Mouse (Mus musculus) kidney, adult 8-10 months (tissue): ENCODE results near the gene Slc9a1.

Experiments used
- DNase-seq, 2 experiments: peaks; one replicate each; pipeline ENCODE4 v3.0.0; 2022

Gene Slc9a1

DNA sequence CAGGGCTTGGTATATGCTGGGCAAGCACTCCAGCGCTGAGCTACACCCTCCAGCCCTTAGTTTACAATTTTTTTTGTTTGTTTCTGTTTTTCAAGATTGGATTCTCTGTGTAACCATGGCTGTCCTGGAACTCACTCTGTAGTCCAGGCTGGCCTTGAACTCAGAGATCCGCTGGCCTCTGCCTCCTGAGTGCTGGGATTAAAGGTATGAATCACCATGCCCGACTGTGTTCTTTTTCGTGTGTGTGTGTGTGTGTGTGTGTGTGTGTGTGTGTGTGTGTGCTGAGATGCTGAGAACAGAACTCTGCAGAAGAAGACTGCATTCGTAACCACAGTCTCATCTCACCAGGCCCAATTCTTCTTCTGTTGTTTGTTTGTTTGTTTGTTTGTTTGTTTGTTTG, 34.8 kb downstream of the Slc9a1 start:
- DNase-seq: no peak

DNA sequence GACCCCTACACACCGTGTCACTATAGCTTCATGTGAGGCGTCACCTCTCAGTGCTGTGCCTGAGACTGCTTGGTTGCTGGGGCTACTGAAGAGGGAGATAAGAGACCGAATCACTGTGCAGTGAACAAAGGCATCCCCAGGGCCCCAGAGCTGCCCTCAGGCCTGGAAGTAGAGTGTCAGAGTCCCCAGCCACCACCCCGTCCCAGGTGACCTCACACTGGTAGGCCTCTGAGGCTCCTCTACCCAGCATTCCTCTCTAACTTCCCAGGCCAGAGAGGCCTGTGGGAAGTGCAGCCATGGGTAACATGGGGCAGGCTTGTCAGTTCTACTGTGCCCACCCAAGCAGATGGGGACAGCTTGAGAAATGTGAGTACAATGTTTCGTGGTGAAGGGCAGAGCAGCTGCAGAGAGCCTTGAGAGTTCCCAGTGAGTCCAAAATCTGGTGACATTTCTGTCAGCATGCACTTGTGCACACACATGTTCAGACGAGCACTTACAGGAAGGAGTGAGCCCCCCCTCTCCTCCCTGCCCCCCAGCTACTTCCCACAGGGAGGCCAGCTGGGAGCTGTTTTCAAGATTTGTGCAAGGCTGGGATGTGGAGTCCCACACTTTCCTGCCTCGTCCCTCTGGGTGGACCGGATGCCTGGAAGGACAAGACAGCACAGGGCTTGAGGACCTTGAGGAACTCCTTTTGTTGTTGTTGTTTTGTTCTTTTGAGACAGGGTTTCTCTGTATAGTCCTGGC, 37.0 kb downstream of the Slc9a1 start:
- no peak for DNase-seq

DNA sequence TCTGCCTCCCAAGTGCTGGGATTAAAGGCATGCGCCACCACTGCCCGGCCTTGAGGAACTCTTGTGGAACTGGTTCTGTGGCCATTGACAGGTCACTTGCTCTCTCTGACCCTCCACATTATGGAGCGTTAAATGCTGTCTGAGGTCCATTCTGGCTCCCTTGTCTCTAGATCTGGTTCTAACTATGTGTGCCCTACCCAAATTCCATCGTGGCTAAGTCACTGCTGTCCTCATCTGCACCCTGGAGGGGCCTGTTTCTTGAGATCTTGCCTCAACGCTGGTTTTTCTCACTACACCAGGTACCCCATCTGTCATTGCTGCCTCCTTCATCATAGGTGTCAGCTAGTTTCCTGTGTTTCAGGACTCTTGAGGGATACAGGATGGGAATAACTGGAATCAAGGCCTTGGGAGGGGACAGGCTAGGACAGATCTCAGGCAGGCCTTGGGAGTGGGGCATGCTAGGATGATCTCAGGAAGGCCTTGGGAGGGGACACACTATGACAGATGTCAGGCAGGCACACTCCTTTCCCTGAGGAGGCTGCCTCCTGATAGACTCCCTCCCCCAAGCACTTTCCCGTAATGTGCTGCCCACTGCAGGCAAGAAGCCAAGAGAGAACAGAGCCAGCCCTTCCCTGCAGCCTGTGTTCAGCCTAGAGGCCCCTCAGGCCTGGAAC, 37.7 kb downstream of the Slc9a1 start:
- peak in 1 of 2 experiments; percentile 32 for DNase-seq

DNA sequence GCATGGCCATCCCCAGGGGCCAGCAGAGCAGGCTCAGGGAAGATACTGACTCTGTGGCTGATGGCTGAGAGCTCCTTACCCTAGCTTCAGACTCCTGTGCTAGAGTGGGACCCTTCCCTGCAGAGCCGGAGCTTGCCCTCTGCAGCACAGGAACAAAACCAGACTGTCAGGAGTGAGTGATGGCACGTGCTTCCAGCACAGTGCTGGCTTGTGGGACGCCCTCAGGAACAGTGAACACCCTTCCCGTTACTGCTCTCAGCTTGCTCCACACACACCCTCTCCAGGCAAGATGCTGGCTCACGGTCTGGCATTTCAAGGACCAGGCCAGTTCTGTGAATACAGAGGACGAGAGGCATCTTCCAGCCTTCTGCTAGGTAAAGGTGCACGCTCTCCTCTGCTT, 38.5 kb downstream of the Slc9a1 start:
- DNase-seq: no peak

DNA sequence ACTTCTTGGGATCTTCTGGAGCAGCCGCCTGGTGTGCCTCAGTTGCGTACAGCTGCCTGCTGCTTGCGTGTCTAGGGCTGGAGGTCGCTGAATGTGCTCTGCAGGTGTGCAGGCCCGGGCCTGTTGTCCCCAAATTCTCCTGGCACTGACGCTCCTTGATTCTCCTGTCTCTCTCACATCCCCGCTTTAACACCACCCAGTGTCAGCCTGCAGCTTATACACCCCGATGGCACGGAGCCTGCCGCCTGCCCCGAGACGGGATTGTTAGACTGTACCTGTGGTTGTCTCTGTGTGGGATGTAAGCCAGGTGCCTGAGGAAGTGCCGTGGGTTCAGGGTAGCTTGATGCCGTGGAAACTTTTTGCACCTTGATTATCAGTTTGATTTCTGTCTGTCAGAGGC, 41.5 kb downstream of the Slc9a1 start:
- no peak for DNase-seq

DNA sequence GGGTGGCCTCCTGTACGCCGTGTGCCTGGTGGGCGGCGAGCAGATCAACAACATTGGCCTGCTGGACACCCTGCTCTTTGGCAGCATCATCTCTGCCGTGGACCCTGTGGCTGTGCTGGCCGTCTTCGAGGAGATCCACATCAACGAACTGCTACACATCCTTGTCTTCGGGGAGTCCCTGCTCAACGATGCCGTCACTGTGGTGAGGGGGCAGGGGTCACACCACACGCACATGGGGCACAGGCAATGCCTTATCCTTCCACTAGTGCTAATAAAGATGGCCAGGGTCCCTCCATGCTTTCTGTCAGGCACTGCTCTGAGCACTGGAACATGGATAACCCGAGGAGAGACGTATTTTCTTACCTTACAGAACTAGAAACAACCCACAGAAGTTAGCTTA, 42.6 kb downstream of the Slc9a1 start:
- no peak for DNase-seq

DNA sequence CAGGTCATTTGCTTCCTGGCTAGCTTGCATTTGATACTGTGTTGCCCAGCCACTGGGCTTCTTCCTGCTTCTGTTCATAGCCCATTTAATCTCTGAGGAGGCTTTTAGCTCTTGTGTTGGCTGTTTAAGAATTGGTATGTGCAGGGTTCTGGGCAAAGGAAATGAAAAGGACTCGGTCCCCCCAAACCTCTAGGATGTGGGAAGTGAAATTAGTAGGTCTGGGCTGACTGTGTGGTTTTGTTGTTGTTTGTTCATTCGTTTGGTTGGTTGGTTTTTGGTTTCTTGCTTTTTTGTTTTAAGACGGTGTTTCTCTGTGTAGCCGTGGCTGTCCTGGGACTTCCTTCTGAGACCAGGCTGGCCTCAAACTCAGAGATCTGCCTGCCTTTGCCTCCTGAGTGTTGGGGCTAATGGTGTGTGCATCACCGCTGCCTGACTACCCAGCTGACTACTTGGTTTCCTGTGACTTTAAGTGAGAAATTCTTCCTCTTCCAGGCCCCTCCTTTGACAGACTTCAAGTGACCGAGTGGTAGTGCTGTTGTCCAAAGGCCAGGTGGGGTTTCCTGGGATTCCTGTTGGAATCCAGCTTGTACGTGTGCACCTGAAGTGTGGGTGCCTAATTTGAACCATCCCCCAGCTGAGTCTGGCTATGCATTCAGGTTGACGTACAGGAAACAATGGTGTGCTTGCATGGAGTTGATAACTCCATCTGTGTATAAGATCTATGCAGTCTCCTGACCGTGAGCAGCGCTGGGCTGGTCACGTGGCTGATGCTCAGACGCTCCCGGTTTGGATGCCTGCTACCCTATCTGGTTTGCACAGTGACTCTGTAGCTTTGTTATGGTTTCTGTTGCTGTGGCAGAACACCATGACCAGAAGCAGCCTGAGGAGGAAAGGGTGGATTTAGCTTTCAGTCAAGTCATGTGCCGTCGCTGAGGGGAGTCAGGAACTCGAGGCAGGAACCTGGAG, 43.4 kb downstream of the Slc9a1 start:
- no peak for DNase-seq

DNA sequence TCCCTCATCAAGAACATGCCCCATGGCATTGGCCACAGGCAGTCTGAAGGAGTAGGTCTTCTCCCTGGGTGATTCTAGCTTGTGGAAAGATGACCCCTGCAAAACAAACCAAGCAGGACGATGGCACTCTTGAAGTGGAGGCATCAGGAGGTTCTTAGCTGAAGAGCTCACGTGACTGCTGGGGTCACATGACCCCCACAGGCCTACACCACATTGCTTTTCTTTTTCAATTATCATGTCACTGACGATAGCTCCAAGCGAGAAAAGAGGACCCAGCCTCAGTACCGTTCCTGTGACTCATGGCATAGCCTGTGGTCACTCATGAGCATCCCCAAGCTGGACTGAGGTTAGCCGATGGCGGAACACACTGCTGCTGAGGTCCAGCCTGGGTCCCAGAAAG, 44.1 kb downstream of the Slc9a1 start:
- DNase-seq: no peak

DNA sequence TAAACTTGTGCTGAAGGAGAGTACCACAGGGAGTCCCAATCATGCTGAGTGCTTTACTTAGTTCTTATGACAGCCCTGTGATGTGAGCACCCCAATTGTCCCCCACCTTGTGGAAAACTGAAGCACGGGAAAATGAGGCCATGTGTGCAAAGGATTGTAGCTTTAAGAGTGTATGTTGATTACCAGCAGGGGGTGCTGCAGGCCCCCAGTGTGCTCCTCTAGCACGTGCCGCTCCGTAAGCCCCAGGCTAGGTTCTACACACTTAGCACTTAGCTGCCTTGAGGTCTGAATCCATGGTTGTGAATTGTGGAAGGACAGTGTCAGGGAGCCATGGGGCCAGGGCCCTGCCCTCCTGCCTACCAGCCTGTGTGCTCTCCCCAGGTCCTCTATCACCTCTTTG, 45.4 kb downstream of the Slc9a1 start:
- no peak for DNase-seq

DNA sequence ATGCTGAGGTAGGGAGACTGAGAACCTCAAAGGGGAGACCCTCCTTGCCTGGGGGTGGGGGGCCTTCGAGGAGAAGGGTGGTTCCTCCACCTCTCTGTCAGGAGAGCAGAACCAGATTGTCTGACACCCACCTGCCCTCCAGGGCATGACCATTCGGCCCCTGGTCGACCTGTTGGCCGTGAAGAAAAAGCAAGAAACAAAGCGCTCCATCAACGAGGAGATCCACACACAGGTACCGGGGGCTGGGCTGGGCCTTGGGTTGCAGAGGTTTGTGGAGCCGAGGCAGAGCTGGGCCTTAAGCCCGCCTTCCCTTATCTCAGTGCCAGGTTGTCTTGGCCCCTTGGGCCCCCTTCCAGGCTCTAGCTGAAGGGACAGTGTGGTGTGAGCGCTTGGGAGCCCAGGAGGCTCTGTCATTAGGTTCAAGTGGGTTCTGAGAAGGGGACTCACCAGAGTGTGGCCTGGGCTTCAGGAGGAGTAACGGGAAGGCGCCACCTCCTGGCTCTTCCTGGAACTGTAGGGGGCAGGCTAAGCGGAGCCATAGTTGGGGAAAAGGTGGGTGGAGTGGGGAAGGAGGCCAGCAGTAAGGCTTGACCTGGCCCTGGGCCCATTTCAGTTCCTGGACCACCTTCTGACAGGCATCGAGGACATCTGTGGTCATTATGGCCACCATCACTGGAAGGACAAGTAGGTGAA, 50.0 kb downstream of the Slc9a1 start:
- peak in 1 of 2 experiments; percentile 52 for DNase-seq

DNA sequence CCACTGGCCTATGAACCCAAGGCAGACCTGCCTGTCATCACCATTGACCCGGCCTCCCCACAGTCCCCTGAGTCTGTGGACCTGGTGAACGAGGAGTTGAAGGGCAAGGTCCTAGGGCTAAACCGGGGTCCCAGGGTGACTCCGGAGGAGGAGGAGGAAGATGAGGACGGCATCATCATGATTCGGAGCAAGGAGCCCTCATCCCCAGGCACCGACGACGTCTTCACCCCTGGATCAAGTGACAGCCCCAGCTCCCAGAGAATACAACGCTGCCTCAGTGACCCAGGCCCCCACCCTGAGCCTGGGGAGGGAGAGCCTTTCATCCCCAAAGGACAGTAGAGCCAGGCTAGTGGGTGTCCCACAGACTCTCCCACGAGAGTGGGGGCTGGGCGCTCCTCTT, 52.5 kb downstream of the Slc9a1 start:
- DNase-seq: no peak

DNA sequence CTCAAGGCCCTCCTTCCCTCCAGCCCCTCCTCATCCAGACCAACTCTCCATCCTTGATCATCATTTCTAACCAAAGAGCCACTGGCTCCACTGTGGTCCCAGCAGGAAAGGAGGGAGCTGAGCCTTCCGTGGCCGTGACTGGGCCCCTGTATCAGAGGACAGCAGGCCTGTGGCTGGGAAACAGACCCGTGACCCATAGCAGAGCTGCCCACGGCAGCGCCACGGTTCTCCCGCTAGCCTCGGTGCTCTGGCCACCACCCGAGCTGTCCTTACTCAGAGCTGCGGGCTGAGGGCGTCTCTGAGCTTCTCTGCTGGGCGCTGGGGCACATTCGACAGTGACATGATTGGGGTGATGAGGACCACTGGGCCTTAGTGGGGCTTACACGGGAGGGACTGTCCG, 53.1 kb downstream of the Slc9a1 start:
- DNase-seq: no peak

DNA sequence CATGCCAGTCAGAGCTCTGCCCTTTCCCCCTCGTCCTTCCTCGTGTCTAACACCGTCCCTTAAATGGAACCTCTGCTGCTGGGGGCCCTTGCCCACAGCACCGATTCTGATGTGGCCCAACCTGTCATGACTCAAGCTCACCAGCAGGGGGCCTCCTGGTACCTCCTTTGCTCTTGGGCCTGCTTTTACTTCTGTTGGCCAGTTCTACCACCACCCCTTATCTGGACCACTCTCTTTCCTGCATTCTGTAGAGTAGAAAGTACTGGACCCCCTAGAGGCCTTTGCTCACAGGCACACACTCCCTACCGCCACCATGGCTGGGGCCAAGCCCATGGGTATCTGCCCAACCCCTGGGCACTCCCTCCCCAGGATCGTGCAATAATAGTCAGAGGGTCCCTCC, 53.6 kb downstream of the Slc9a1 start:
- peak in 1 of 2 experiments; percentile 34 for DNase-seq

DNA sequence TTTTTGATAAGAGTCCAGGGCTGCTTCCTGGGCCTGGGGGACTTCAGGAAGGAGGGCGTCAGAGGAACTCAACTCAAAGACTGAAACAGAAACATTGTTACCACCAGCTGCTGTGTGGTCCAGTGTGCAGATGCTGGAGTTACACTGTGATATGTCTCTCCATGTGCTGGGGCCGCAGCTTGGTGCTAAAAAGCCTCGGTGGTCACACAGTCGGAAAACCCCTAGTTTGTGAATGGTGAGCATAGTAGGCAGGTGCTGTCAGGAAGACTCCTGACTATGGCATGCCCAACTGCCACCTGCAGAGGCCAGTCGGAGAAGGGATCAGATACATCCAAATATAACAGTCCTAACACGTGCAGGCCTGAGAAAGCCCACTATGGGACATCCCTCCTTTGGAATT, 54.2 kb downstream of the Slc9a1 start:
- no peak for DNase-seq

DNA sequence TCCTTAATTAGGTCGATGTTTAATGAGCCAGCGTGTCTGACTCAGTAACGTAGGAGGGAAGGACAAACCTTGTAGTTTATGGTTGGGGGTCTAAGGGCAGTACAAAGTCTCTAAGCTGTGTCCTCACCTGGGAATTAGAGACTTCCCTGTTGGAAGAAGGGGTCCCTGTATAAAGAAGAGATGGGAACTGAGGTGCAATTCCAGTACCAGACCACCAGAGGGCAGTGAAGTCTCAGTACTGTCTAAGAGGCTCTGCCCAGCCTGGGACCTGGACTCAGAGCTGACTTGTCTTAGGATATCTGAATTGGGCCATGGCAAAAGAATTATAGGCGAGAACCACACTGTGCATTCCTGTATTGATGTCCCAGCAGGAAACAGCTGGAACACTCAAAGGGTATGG, 54.6 kb downstream of the Slc9a1 start:
- peak; percentile 48 to 70 for DNase-seq

DNA sequence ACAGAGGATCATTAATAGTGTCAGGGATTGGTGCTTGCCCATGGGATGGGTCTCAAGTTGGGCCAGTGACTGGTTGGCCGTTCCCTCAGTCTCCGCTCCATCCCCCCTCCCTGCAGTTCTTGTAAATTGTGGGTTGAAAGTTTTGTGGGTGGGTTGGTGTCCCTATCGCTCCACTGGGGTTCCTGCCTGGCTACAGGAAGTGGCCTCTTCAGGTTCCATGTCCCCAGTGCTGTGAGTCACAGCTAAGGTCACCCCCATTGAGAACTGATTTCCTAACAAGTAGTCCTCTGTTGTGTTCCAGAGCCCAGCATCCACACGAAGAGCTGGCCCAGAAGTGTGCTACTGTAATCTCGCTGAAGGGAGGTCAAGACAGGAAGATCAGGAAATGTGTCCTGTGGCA, 56.6 kb downstream of the Slc9a1 start:
- DNase-seq: no peak

DNA sequence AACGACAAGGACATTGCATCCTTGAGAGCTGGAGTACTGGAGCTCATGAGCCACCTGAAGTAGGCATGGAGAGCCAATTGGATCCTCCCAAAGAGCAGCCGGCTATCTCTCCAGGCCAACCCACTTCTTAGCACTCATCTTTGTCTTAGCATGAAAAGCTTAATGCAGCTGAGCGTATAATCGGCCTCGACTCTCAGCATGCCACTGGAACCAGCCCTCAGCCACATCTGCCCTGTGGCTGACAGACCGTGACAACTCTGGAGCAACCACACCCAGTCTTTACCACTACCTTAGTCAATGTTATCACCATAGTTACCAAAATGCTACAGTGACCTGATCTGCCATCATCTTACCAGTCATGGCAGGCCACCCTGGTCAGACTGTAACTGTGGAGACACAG, 62.0 kb downstream of the Slc9a1 start:
- no peak for DNase-seq

DNA sequence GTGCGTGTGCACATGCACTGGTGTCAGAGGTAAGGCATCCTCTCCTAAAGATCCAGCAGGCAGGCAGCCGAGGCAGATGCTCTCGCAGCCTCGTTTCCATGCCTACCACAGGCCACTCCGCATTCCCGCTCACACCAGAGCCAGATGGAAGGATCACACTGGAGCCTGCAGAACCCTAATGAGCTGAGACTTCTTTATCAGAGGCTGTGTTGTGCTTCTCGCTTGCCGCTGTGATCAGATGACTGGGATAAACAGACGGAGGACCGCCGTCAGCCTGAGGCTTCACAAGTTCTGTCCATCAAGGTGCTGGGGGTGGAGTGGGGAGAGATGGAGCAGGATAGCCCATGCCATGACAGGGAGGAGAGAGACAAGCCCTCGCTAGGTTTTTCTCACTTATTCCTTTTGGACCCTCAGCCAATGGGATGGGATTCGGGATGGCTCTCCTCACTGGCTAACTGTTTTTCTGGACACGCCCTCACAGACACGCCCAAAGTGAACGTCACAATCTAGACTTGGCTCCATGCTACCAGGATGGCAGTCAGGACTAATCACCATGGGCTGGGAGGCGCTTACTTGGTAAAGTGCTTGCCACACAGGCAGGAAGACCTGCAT, 63.2 kb downstream of the Slc9a1 start:
- no peak for DNase-seq

DNA sequence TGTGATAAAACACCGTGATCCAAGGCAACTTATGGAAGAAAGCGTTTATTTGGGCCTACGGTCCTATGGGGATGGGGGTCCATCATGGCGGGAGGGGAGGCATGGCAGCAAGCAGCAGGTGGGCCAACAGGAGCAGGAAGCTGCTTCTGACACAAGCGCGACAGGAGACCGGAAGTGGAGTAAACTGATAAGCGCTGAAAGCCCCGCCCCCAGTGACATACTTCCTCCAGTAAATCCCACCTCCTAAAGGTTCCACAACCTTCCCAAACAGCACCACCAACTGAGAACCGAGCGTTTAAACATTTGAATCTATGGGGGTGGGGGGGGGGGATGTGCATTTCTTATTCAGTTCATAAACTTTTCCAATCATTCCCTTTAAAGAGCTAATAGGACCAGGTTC, 66.4 kb downstream of the Slc9a1 start:
- DNase-seq: no peak

DNA sequence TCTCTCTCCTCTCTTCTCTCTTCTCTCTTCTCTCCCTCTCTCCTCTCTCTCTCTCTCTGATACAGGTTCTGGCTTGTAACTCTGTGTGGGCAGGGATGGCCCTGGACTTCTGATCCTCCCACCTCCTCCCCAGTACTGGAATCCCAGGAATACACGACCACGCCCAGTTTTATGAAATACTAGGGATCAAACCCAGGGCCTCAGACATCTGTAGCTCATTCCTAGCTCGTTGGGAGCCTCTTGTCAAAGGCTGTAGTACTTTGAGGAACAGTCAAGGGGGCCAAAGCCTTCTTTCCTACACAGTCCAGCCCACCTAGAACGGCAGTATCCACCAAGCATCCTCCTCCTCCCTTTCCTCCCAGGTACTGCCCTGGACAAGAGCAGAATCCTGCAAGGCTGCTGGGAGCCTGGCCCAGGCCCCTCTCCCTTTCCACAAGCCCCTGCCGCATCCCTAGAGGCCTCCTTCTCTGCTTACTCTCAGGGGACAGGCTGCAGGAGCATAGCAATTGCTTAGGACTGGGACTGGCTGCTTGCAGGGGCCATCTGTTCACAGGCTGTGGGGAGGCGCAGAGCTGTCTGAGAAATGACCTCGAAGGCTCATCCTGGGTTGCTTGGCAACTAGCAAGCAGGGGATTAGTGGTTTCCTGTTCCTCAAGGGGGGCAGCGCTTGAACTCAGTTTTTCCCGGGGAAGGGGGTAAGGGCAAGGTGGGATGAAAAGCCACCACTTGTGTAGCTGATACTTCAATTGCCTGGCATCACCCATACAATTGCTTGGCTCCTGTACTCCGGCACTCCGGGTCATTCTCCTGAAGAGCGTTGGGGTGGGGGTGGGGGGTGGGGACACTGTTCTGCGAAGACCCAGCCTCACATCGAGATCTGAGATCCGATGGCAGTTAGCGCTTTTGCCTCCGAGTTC, 70.2 kb downstream of the Slc9a1 start:
- DNase-seq: no peak

DNA sequence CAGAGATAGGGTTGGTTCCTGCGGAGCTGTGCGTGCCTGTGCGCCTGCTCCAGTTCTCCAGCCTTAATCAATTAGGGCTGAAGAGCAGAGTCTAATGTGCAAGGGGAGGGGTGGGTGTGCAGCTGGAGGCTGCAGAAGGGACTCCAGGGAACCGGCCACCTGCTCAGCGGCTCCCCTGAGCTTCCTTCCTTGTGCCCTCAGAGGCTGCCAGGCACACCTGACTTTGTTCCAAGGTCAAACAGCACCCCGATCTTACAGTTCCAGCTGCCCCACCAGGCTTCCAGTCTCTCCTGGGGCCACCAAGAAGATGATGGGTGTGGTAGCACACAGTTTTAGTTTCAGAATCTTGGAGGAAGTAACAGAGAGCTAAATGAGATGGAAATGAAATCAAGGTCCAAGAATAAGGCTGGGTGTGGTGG, 70.9 kb downstream of the Slc9a1 start:
- DNase-seq: no peak
